Comparison of ENCODE assay signal across 11 mouse cellular contexts in genomic region chr9:124132899-124133298, GRCm38 (mm10). TPM values are rescaled to one million over a fixed set of nuclear protein-coding genes. Genes with fewer than 3 reads are reported as not detected.
DNase-seq lines count a peak whose midpoint lies in the region; ATAC-seq lines count a peak whose summit lies in the region.
"Had no signal": no experiment of that assay in that cellular context is flagged by ENCODE, and none has a peak within 500 bp of the region (broad histone marks: within the 10 kb centered on the region; RNA-seq: fewer than 3 reads in every experiment).

No protein-coding gene starts in this region.

- peak; percentile 65 for ATAC-seq in CD4-positive, CD25-positive, alpha-beta regulatory T cell, adult 4 months
- ATAC-seq in activated CD4-positive, CD25-positive, alpha-beta regulatory T cell, adult 4 months: peak; percentile 70
- peak; percentile 60 for ATAC-seq in inflammation-experienced regulatory T-cells, adult 6 months

- DNase-seq in A20 (ENCODE audit: low read depth, low spot score): peak; percentile 29
- peak; percentile 28 for DNase-seq in CD4-positive helper T cell, adult 2 months (ENCODE audit: low read depth, low spot score)
- peak; percentile 20 for DNase-seq in CD4-positive, CD25-positive, alpha-beta regulatory T cell, adult 2 months (ENCODE audit: low read depth, low spot score)
- DNase-seq in induced T-regulatory cell, adult 2 months (ENCODE audit: low read depth): peak; percentile 45
- DNase-seq in naive thymus-derived CD4-positive, alpha-beta T cell, adult 2 months (ENCODE audit: low read depth): peak; percentile 27

RNA-seq across cellular contexts. Expression of gene Ccr5, which starts 11.6 kb away (rescaled TPM):
- 1 to 10 TPM; 6.1 to 6.7 TPM for polyA plus RNA-seq in CD4-positive, CD25-positive, alpha-beta regulatory T cell, adult 4 months (2017; shearing (Covaris generic))
- 10 to 100 TPM; 10.1 to 14.9 TPM for polyA plus RNA-seq in activated CD4-positive, CD25-positive, alpha-beta regulatory T cell, adult 4 months (2017; shearing (Covaris generic))
- polyA plus RNA-seq in inflammation-experienced regulatory T-cells, adult 6 months (2017; shearing (Covaris generic)): 100 to 1,000 TPM in 1 of 3 experiments, 1 to 10 TPM in 2; 2.6 to 101 (median 7.8) TPM
- polyA plus RNA-seq: C2C12, G1E, Patski had no signal

RNA-seq across cellular contexts. Expression of gene Ccr2, which starts 31.1 kb away (rescaled TPM):
- 10 to 100 TPM; 48.7 to 51.9 TPM for polyA plus RNA-seq in CD4-positive, CD25-positive, alpha-beta regulatory T cell, adult 4 months (2017; shearing (Covaris generic))
- polyA plus RNA-seq in activated CD4-positive, CD25-positive, alpha-beta regulatory T cell, adult 4 months (2017; shearing (Covaris generic)): 100 to 1,000 TPM in 1 of 2 experiments, 10 to 100 TPM in 1; 81.2 to 144 TPM
- 100 to 1,000 TPM in 1 of 3 experiments, 10 to 100 TPM in 2; 22.0 to 215 (median 46.1) TPM for polyA plus RNA-seq in inflammation-experienced regulatory T-cells, adult 6 months (2017; shearing (Covaris generic))
- polyA plus RNA-seq: C2C12, G1E, Patski had no signal

Comparison
In these comparisons a context has a peak if more than half of its experiments do, and no peak if none do; other contexts are left out.
1. Peak in every context shown above with its lines: DNase-seq and ATAC-seq.